Mouse (Mus musculus) C2C12 (cell line): ENCODE data around the gene Fam149a. TPM values are rescaled to one million over a fixed set of nuclear protein-coding genes. Genes with fewer than 3 reads are reported as not detected.
"Not testable (repeated sequence)": the region's sequence is repeated elsewhere in the genome, so short reads cannot be mapped to it uniquely, and the experiment has no call there.

Experiments
- H3K27me3 ChIP-seq: one replicate; pipeline ENCODE4 v1.6.1; 2011; ENCODE audit not compliant: control insufficient read depth, insufficient read depth, insufficient read length
- H3K36me3 ChIP-seq: one replicate; pipeline ENCODE4 v1.6.1; 2011; ENCODE audit not compliant: control insufficient read depth, insufficient read depth
- H3K4me3 ChIP-seq: one replicate; pipeline ENCODE4 v1.5.1; 2011; ENCODE audit warnings: mild to moderate bottlenecking, control low read depth; ENCODE audit not compliant: poor library complexity, insufficient read depth, severe bottlenecking
- H3K79me2 ChIP-seq: one replicate; pipeline ENCODE4 v1.6.1; 2011; ENCODE audit not compliant: control insufficient read depth, insufficient read depth
- H3K79me3 ChIP-seq: one replicate; pipeline ENCODE4 v1.6.1; 2011; ENCODE audit warnings: low read depth, control low read depth
- H3ac ChIP-seq: one replicate; pipeline ENCODE3; 2011; ENCODE audit warnings: low read depth; ENCODE audit not compliant: control insufficient read depth, insufficient read length
- CEBPB ChIP-seq: IDR thresholded peaks from one replicate; pipeline ENCODE4 v1.6.1; 2011; ENCODE audit warnings: low read depth, mild to moderate bottlenecking, control low read depth, moderate library complexity
- CTCF ChIP-seq: IDR thresholded peaks from one replicate; pipeline ENCODE4 v1.5.1; 2011; ENCODE audit not compliant: control insufficient read depth, insufficient read depth, insufficient read length
- FOSL1 ChIP-seq: IDR thresholded peaks from one replicate; pipeline ENCODE4 v1.8.0; 2011; ENCODE audit warnings: mild to moderate bottlenecking, low read length; ENCODE audit not compliant: poor library complexity, insufficient read depth, severe bottlenecking
- MAX ChIP-seq: IDR thresholded peaks from one replicate; pipeline ENCODE4 v1.6.1; 2011; ENCODE audit warnings: mild to moderate bottlenecking, control low read depth
- MYOD1 ChIP-seq: IDR thresholded peaks from one replicate; pipeline ENCODE4 v1.6.1; 2011; ENCODE audit warnings: low read depth; ENCODE audit not compliant: control insufficient read depth, insufficient read length
- MYOG ChIP-seq: IDR thresholded peaks from one replicate; pipeline ENCODE4 v1.6.1; 2011; ENCODE audit not compliant: control insufficient read depth, insufficient read length; ENCODE audit errors: extremely low read depth
- USF1 ChIP-seq: IDR thresholded peaks from one replicate; pipeline ENCODE4 v1.6.1; 2011; ENCODE audit warnings: low read depth, mild to moderate bottlenecking, control low read depth, moderate library complexity
- polyA plus RNA-seq: library from polyadenylated mRNA; unstranded; fragments of >200 nt; fragmentation: generic; extraction: Trizol; gene quantifications from one replicate; pipeline ENCODE4 v1.2.1, GENCODE M21; 2012; ENCODE audit warnings: missing spikeins

Fam149a gene
- polyA plus RNA-seq, 1 experiment: 3.5 TPM

DNA sequence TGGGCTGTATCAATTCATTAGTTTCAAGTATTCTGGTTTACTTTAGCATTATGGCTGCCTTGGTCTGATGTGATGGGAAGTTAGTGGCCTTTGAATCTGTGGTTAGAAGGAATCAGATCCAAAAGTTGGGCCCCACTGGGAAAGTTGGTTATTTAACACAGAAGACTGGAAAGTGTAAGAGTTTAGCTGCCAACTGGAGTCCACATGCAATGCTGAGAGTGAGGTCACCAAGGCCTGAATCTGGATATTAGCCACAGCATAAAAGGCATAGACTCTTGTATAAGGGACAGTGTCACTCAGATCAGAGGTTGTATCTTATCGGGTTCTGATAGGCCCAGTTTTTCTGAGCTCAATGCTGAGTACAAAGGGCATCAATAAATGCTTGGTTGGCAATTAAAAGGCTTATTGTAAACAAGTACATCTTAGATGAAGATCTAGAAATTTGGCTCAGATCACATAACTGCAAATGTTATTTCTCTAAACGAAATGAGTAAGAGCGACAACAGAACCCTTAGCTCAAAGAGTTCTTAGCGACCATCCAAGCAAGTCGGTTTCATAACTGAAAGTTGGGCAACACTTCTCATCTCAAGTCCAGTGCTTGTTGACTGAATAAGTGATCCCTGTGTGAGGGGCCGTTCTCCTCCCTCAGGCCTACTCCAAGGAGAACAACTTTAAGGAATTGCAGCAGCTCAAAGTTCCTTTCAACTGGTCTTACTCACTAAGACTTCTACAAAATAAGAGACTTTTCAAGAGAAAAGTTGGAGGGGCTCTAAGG is 52.7 kb downstream of the Fam149a start:
- no peaks in the 10 kb centered on the region for H3K36me3 ChIP-seq
- H3K27me3 ChIP-seq: peaks cover 5% of the 10 kb centered on the region
- no peaks in the 10 kb centered on the region for H3K79me2 ChIP-seq
- no peak overlapping the region for H3K4me3 ChIP-seq
- H3ac ChIP-seq: no peak overlapping the region
- no peaks in the 10 kb centered on the region for H3K79me3 ChIP-seq
- TF ChIP-seq MYOG: no peak
- TF ChIP-seq FOSL1: no peak
- no peak for TF ChIP-seq USF1
- TF ChIP-seq CTCF: no peak
- no peak for TF ChIP-seq CEBPB
- no peak for TF ChIP-seq MAX
- TF ChIP-seq MYOD1: no peak

DNA sequence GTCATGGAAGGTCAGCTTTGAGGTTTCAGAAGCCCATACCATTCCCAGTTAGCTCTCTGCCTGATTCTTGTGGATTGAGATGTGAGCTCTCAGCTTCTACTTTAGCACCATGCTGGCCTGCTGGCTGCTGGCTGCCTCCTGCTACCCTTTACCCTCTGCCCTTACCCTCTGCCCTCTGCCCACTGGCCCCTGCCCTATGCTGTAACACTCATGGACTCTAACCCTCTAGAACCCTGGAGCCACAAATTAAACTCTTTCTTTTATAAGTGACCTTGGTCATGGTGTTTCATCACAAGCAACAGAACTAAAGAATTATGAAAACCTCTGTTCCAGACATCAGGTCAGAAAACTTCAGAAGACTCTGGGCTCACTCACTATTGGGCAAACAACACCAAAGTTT is 55.0 kb downstream of the Fam149a start:
- H3ac ChIP-seq, H3K36me3 ChIP-seq, H3K79me3 ChIP-seq: not testable (repeated sequence)

DNA sequence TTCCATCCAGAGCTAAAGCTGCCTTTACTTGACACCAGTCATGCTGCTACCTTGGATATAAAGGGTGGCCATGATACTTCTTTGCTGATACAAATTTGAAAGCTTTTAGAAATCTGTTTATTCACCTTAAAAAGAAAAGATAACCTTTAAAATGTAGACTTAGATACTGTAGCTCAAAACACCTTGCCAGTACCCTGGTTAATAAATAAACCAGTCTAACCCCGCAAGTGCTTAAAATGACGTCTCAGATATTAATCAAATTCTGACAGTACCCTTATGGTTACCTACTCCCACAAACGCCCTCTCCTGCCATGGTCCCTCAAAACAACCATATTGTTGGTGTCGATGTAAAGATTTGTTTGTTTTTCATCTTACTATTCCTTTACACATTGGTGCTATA is 57.9 kb downstream of the Fam149a start:
- TF ChIP-seq USF1: no peak
- no peak for TF ChIP-seq MYOG
- no peak for TF ChIP-seq MAX
- no peak for TF ChIP-seq MYOD1
- TF ChIP-seq CEBPB: no peak
- TF ChIP-seq CTCF: no peak
- no peak for TF ChIP-seq FOSL1
- Histone ChIP-seq H3K79me2 (no peaks in the 10 kb centered on the region), H3K36me3 (no peaks in the 10 kb centered on the region), H3K79me3 (no peaks in the 10 kb centered on the region), H3ac (no peak overlapping the region), H3K4me3 (no peak overlapping the region), H3K27me3 (no peaks in the 10 kb centered on the region)

More for the DNA sequence above, 55.0 kb downstream of the Fam149a start:
- not testable (repeated sequence) for H3K27me3 ChIP-seq, H3K79me2 ChIP-seq, H3K4me3 ChIP-seq

DNA sequence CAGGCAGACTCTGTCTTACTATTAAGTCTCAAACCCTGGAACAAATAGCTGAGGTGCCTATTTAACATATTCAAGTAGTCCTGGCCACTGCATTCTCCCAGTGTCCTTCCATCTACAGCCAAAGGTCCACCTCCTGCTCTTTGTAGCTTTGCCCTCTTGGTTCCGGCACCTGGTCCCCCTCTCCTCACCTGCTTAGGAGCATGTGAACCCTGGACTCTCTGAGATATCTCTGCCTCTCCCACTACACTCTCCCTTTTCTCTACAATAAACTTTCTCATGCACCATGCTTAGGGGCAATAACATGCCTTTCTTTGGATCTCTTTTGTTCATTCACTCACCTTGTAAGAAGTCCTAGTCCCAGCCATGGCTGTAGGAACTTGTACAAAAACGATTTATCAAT is 60.7 kb downstream of the Fam149a start:
- no peaks in the 10 kb centered on the region for H3K79me3 ChIP-seq
- H3K79me2 ChIP-seq: no peaks in the 10 kb centered on the region
- H3K4me3 ChIP-seq: no peak overlapping the region
- no peaks in the 10 kb centered on the region for H3K36me3 ChIP-seq
- H3K27me3 ChIP-seq: no peaks in the 10 kb centered on the region
- TF ChIP-seq MYOG: no peak
- TF ChIP-seq MAX: no peak
- TF ChIP-seq CTCF: no peak
- no peak for TF ChIP-seq MYOD1
- TF ChIP-seq FOSL1: no peak
- no peak for TF ChIP-seq CEBPB
- no peak for TF ChIP-seq USF1
- H3ac ChIP-seq: no peak overlapping the region

DNA sequence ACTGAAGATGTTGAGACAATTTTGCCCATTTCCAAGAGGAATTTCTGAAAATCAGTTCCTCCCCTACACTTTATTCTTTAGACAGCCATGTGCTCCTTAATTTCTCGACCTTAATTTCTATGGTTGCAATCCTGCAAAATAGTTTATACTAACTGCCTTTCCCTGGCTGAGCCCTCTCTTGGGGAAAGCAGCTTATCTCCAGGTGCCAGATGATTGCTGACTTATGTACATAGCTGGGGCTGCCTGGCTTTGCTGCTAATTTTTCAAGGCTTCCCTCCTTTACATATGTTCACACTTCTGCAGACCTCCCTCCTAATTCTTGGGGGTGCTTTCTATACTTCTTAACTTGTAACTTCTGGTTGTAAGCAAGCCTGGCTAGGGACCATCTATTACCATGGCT is 61.2 kb downstream of the Fam149a start:
- Histone ChIP-seq H3K4me3 (no peak overlapping the region), H3K79me3 (no peaks in the 10 kb centered on the region), H3K36me3 (no peaks in the 10 kb centered on the region), H3ac (no peak overlapping the region), H3K27me3 (no peaks in the 10 kb centered on the region), H3K79me2 (no peaks in the 10 kb centered on the region)
- TF ChIP-seq USF1: no peak
- no peak for TF ChIP-seq MYOD1
- TF ChIP-seq FOSL1: no peak
- TF ChIP-seq MYOG: no peak
- no peak for TF ChIP-seq MAX
- no peak for TF ChIP-seq CTCF
- TF ChIP-seq CEBPB: no peak

DNA sequence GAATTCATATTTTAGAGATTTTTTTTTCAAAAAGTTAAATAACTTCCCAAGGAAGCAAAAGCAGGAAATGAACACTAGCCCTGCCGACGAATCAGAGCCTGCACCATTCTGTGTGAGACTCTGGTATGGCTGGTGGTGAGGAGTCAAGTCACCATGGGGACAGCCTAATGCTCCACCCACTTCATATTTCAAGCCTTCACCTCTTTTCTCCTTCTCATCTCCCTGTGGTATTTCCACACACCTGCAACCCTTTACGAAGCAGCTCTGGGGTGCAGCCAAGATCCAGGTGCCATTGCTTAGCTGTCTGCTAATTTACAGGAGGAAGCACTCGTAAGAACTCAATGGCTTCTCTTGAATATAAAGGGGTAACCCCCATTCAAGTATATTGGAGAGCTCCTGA is 71.1 kb downstream of the Fam149a start:
- H3K79me2 ChIP-seq: no peaks in the 10 kb centered on the region
- no peak for TF ChIP-seq MAX
- H3K36me3 ChIP-seq: no peaks in the 10 kb centered on the region
- H3K27me3 ChIP-seq: no peaks in the 10 kb centered on the region
- H3K79me3 ChIP-seq: no peaks in the 10 kb centered on the region
- no peak overlapping the region for H3ac ChIP-seq
- H3K4me3 ChIP-seq: no peak overlapping the region

DNA sequence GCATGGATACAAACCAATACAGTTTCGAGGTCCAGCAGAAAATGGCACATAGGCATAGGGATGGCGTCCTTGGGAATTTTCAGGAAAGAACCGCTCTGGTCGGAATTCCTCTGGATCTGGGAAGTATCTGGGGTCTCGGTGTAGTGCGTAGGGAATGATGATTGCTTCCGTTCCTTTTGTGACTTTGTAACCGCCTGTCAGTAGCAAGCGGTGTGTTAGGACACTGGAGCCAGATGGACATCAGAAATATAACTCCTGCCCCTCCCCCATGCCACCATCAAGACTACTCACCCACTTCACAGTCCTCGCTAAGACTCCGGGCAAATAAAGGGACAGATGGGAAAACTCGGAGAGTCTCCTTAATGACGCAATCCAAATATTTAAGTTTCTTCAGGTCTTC is 73.7 kb downstream of the Fam149a start, which contains the start of gene Gm45753:
Gm45753 (minus strand) TSS at position 101 of the 400 bp plus-strand sequence.
- Histone ChIP-seq H3K79me2 (no peaks in the 10 kb centered on the region), H3K36me3 (no peaks in the 10 kb centered on the region), H3K79me3 (no peaks in the 10 kb centered on the region), H3ac (no peak within 1 kb of the TSS), H3K4me3 (no peak within 1 kb of the TSS), H3K27me3 (no peaks in the 10 kb centered on the region)
- no peak for TF ChIP-seq MAX
- TF ChIP-seq CEBPB: no peak
- TF ChIP-seq USF1: no peak
- no peak for TF ChIP-seq MYOD1
- TF ChIP-seq CTCF: no peak
- no peak for TF ChIP-seq MYOG
- TF ChIP-seq FOSL1: no peak
